Mouse (Mus musculus) thymus, adult 2 months (tissue): Measurements from ENCODE around the gene Kdm5b. TPM values are rescaled to one million over a fixed set of nuclear protein-coding genes. Genes with fewer than 3 reads are reported as not detected.

Experiments
- DNase-seq: peaks from one replicate; pipeline ENCODE4 v3.0.0; 2021
- H3K27ac ChIP-seq: fragments of 200-500 bp; 2 replicates; pipeline ENCODE4 v1.5.1; 2012; ENCODE audit warnings: low read length, control low read depth; ENCODE audit not compliant: control insufficient read depth, insufficient read depth
- H3K27me3 ChIP-seq: fragments of 200-500 bp; 2 replicates; pipeline ENCODE4 v1.6.1; 2012; ENCODE audit warnings: mild to moderate bottlenecking, low read length, moderate library complexity, mixed read lengths; ENCODE audit not compliant: control insufficient read depth, insufficient read depth
- H3K36me3 ChIP-seq: fragments of 200-500 bp; 2 replicates; pipeline ENCODE4 v1.6.1; 2012; ENCODE audit warnings: mild to moderate bottlenecking, low read length, moderate library complexity; ENCODE audit not compliant: control insufficient read depth, insufficient read depth
- H3K4me1 ChIP-seq: fragments of 200-500 bp; replicated peaks from 2 replicates; pipeline ENCODE4 v1.6.1; 2012; ENCODE audit warnings: low read length; ENCODE audit not compliant: control insufficient read depth, insufficient read depth
- H3K4me3 ChIP-seq: fragments of 200-500 bp; 2 replicates; pipeline ENCODE4 v1.5.1; 2012; ENCODE audit warnings: mild to moderate bottlenecking, low read length, control low read depth, moderate library complexity; ENCODE audit not compliant: control insufficient read depth, insufficient read depth
- CTCF ChIP-seq: fragments of 200-500 bp; IDR thresholded peaks from 2 replicates; pipeline ENCODE4 v1.5.1; 2012; ENCODE audit warnings: mild to moderate bottlenecking, control low read depth, low read length, moderate library complexity, borderline replicate concordance; ENCODE audit not compliant: control insufficient read depth, poor library complexity, insufficient read depth; ENCODE audit errors: extremely low read depth
- POLR2A ChIP-seq: fragments of 200-500 bp; IDR thresholded peaks from 2 replicates; pipeline ENCODE4 v1.6.1; 2012; ENCODE audit warnings: mild to moderate bottlenecking, low read length, control low read depth, moderate library complexity; ENCODE audit not compliant: control insufficient read depth, poor library complexity, insufficient read depth; ENCODE audit errors: extremely low read depth
- WGBS: fragments of 180-500 bp; shearing (Covaris S2); methylation state at CpG from one replicate; pipeline ENCODE4 v1.1.7; 2018; 5-methylcytosine and 5-hydroxymethylcytosine counted together
- polyA plus RNA-seq: library from polyadenylated mRNA; depleted of rRNA; stranded (reverse); fragments of >200 nt; gene quantifications from 2 replicates; pipeline ENCODE4 v1.2.3, GENCODE M21; 2012

The Kdm5b gene
- polyA plus RNA-seq, 1 experiment: 26.7 TPM

GRCm38 (mm10) chr1:134646963-134647282 is 87.0 kb downstream of the Kdm5b start:
- H3K4me3 ChIP-seq: no peak overlapping the region
- H3K27me3 ChIP-seq: peaks cover 18% of the 10 kb centered on the region; the same call in 1 of the 2 replicates
- TF ChIP-seq POLR2A: no peak
- no peak for TF ChIP-seq CTCF
- H3K36me3 ChIP-seq: no peaks in the 10 kb centered on the region
- DNase-seq: no peak
- 9% methylated on average over 28 of the region's 28 CpGs for WGBS
- H3K27ac ChIP-seq: no peak overlapping the region
- H3K4me1 ChIP-seq: peaks cover 5% of the 10 kb centered on the region; the same call in 1 of the 2 replicates

GRCm38 (mm10) chr1:134647591-134647990 is 87.6 kb downstream of the Kdm5b start:
- DNase-seq: no peak
- H3K4me3 ChIP-seq: no peak overlapping the region
- H3K36me3 ChIP-seq: no peaks in the 10 kb centered on the region
- peaks cover 5% of the 10 kb centered on the region; the same call in 1 of the 2 replicates for H3K4me1 ChIP-seq
- WGBS: 72% methylated on average over 7 of the region's 7 CpGs
- peaks cover 18% of the 10 kb centered on the region; the same call in 1 of the 2 replicates for H3K27me3 ChIP-seq
- TF ChIP-seq POLR2A (no peak), CTCF (no peak)
- no peak overlapping the region for H3K27ac ChIP-seq

- DNase-seq: no peak
- peaks cover 5% of the 10 kb centered on the region; the same call in 1 of the 2 replicates for H3K4me1 ChIP-seq
- H3K4me3 ChIP-seq: no peak overlapping the region
- 93% methylated on average over 5 of the region's 5 CpGs for WGBS
- TF ChIP-seq CTCF: no peak
- no peak for TF ChIP-seq POLR2A
- H3K27ac ChIP-seq: no peak overlapping the region
- peaks cover 15% of the 10 kb centered on the region; the same call in 1 of the 2 replicates for H3K27me3 ChIP-seq
- no peaks in the 10 kb centered on the region for H3K36me3 ChIP-seq
Measured at GRCm38 (mm10) chr1:134650816-134651215, 90.8 kb downstream of the Kdm5b start.

GRCm38 (mm10) chr1:134651268-134651850 is 91.4 kb downstream of the Kdm5b start:
- Histone ChIP-seq H3K36me3 (no peaks in the 10 kb centered on the region), H3K4me3 (no peak overlapping the region), H3K27me3 (peaks cover 12% of the 10 kb centered on the region; the same call in 1 of the 2 replicates), H3K27ac (no peak overlapping the region), H3K4me1 (peaks cover 5% of the 10 kb centered on the region; the same call in 1 of the 2 replicates)
- DNase-seq: no peak
- 57% methylated on average over 13 of the region's 13 CpGs for WGBS
- TF ChIP-seq CTCF (no peak), POLR2A (no peak)

GRCm38 (mm10) chr1:134651851-134652398 is 92.0 kb downstream of the Kdm5b start:
- H3K27ac ChIP-seq: no peak overlapping the region

GRCm38 (mm10) chr1:134653603-134654257 is 93.8 kb downstream of the Kdm5b start:
- no peaks in the 10 kb centered on the region for H3K36me3 ChIP-seq
- H3K27me3 ChIP-seq: no peaks in the 10 kb centered on the region
- H3K4me3 ChIP-seq: no peak overlapping the region
- TF ChIP-seq CTCF (no peak), POLR2A (no peak)
- H3K4me1 ChIP-seq: peaks cover 3% of the 10 kb centered on the region; the same call in 1 of the 2 replicates
- WGBS: 81% methylated on average over 10 of the region's 10 CpGs
- no peak overlapping the region for H3K27ac ChIP-seq
- DNase-seq: no peak

More at GRCm38 (mm10) chr1:134651851-134652398, 92.0 kb downstream of the Kdm5b start:
- H3K27me3 ChIP-seq: peaks cover 10% of the 10 kb centered on the region; the same call in 1 of the 2 replicates
- no peak overlapping the region for H3K4me3 ChIP-seq
- WGBS: 61% methylated on average over 4 of the region's 4 CpGs
- peaks cover 3% of the 10 kb centered on the region; the same call in 1 of the 2 replicates for H3K4me1 ChIP-seq
- TF ChIP-seq POLR2A (no peak), CTCF (no peak)
- H3K36me3 ChIP-seq: no peaks in the 10 kb centered on the region
- DNase-seq: no peak
